Mouse (Mus musculus) macrophage (primary cell): Measurements from ENCODE around the gene Tsen34. TPM values are rescaled to one million over a fixed set of nuclear protein-coding genes. Genes with fewer than 3 reads are reported as not detected.
A peak's percentile ranks its signal among the peaks of the same experiment; 100 is the strongest.
"Not testable (repeated sequence)": the region's sequence is repeated elsewhere in the genome, so short reads cannot be mapped to it uniquely, and the experiment has no call there.

Experiments
- H3K27ac ChIP-seq: fragments of 350-480 bp; formaldehyde crosslinking; 2 replicates; pipeline ENCODE4 v1.9.0; 2021
- H3K36me3 ChIP-seq: fragments of 350-480 bp; formaldehyde crosslinking; 2 replicates; pipeline ENCODE4 v1.9.0; 2021; ENCODE audit errors: inconsistent target
- H3K4me3 ChIP-seq: fragments of 350-480 bp; formaldehyde crosslinking; 2 replicates; pipeline ENCODE4 v1.9.0; 2021; ENCODE audit errors: inconsistent target
- H3K79me2 ChIP-seq: fragments of 350-480 bp; formaldehyde crosslinking; 2 replicates; pipeline ENCODE4 v1.9.0; 2021; ENCODE audit errors: inconsistent target
- WGBS: methylation state at CpG from one replicate; pipeline ENCODE4 v1.1.7; 2026; ENCODE audit warnings: inconsistent platforms; ENCODE audit not compliant: missing documents; 5-methylcytosine and 5-hydroxymethylcytosine counted together
- polyA plus RNA-seq: library from polyadenylated mRNA; stranded (reverse); fragments of 250-400 nt; gene quantifications from 3 replicates; pipeline ENCODE4 v1.2.4, GENCODE M21; 2018; ENCODE audit warnings: inconsistent platforms

Tsen34 gene
- polyA plus RNA-seq, 1 experiment from 2014 or later, result 16.8 TPM

DNA sequence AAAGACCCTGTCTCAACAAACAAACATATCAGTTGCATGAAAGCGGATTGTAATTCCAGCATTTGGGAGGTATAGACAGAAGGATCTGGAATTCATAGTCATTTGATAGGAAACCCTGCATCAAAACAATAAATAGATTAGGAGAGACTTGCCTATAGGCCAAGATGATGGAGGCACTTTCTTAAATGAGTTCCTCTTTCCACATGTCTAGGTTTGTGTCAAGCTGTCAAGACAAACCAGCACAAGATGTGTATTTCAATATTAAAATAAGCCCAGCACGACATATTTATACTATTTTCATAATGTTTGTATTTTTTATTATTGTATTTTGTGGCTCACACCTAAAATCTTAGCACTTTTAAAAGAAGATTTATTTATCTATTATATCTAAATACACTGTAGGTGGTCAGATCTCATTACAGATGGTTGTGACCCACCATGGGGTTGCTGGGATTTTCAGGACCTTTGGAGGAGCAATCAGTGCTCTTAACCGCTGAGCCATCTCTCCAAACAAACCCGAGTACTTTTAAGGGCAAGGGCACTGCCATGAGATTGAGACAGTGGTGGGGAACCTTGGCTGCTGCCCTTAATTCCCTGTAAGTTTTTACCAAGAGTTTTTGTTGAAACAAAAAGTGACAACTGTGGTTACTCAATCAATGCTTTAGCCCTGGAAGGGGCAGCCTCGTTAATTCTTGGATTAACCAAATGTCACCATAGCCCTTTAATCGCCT lies 10.7 kb downstream of the Tsen34 start:
- 18% methylated on average over 6 of the region's 6 CpGs for WGBS
- peak overlapping the region; percentile 90 for H3K27ac ChIP-seq
- H3K79me2 ChIP-seq, result peaks cover 24% of the 10 kb centered on the region
- peaks cover 22% of the 10 kb centered on the region for H3K36me3 ChIP-seq
- H3K4me3 ChIP-seq, result peak overlapping the region; percentile 87; the same call in 1 of the 2 replicates

DNA sequence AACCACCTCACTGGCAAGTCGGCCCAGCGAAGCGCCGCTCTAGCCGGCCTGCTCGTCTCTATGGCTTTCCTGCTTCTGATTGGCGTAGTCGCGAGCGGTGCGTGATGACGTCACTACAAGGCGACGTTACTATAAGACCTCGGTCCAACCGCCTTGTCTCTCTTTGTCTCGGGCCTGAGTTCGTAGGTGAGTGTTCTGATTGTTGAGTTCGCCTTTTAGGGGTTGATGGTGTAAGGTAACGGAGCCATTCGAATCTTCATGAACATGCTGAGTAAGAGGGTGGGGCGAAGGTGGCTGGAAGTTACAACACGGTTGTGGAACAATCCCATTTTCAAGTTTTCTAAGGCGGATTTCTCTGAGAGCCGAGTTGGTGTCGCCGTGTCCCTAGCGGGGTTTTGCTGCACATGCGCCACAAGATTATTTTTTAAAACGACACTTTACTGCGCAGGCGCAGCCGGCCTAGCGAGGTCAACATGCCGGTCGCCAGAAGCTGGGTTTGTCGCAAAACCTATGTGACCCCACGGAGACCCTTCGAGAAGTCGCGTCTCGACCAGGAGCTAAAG lies 11.3 kb downstream of the Tsen34 start, which contains the start of gene Rps9:
Gene Rps9 (plus strand): TSS at position 115 of the 563 bp plus-strand sequence.
- H3K79me2 ChIP-seq, result peaks cover 24% of the 10 kb centered on the region
- peak within 1 kb of the TSS; percentile 90 for H3K27ac ChIP-seq
- peaks cover 16% of the 10 kb centered on the region for H3K36me3 ChIP-seq
- under 1% methylated on average over 42 of the region's 42 CpGs for WGBS
- H3K4me3 ChIP-seq, result peak within 1 kb of the TSS; percentile 87

DNA sequence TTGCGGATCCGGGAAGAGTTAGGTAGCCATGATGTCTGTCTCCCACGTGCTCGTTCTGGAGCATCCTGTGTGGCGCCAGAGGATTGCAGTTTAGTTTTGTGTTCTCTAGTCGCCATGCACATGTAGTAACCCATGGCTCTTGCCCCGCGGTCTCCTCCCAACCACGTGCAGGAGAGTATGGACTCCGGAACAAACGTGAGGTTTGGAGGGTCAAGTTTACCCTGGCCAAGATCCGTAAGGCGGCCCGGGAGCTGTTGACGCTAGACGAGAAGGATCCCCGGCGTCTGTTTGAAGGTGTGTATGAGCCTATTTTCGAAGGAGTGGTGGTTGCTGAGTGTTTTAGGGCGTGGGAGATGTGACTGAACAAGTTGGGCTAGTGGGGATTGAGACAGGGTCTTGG lies 11.8 kb downstream of the Tsen34 start:
- peaks cover 24% of the 10 kb centered on the region for H3K79me2 ChIP-seq
- peaks cover 10% of the 10 kb centered on the region for H3K36me3 ChIP-seq
- H3K4me3 ChIP-seq, result peak overlapping the region; percentile 87
- WGBS, result under 1% methylated on average over 20 of the region's 20 CpGs
- H3K27ac ChIP-seq, result peak overlapping the region; percentile 90

DNA sequence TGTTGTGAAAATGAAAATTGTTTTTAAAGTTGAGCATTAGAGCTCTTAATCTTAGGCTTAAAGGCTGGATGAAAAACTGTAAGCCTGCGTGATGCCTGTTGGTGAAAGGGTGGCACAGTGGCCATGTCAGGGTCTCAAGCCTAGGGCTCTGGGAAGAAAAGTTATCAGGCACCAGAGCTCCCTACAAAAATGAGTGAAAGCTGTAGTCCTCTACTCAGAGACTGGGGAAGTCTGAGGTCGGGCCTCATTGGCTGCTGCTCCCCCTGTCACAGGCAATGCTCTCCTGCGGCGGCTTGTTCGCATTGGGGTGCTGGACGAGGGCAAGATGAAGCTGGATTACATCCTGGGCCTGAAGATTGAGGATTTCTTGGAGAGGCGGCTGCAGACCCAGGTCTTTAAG lies 12.8 kb downstream of the Tsen34 start:
- Histone ChIP-seq H3K4me3 (peak overlapping the region; percentile 87), H3K27ac (peak overlapping the region; percentile 90), H3K79me2 (peaks cover 24% of the 10 kb centered on the region)
- WGBS, result 8% methylated on average over 2 of the region's 7 CpGs
- H3K36me3 ChIP-seq, result not testable (repeated sequence)

DNA sequence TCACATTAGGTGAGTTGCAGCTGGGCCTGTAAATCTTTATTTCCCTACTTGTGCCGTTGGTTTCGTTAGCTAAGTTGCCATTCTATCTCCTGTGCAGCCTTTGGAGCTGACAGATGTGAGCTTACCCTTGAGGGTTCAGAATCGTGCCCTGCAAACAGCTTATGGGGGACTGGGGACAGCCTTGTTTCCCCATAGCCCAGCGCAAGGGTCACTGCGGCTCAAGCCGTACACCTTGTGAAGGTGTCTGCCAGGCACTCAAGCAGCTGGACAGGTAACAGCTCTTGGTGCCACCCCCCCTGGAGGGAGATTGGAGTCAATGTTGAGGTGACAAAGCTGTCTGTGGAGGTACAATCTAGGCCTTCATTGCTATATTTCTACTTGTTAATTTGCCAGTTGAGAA lies 13.2 kb downstream of the Tsen34 start:
- WGBS, result 26% methylated on average over 6 of the region's 6 CpGs
- Histone ChIP-seq H3K27ac (peak overlapping the region; percentile 90), H3K4me3 (peak overlapping the region; percentile 87), H3K36me3 (no peaks in the 10 kb centered on the region), H3K79me2 (peaks cover 24% of the 10 kb centered on the region)

DNA sequence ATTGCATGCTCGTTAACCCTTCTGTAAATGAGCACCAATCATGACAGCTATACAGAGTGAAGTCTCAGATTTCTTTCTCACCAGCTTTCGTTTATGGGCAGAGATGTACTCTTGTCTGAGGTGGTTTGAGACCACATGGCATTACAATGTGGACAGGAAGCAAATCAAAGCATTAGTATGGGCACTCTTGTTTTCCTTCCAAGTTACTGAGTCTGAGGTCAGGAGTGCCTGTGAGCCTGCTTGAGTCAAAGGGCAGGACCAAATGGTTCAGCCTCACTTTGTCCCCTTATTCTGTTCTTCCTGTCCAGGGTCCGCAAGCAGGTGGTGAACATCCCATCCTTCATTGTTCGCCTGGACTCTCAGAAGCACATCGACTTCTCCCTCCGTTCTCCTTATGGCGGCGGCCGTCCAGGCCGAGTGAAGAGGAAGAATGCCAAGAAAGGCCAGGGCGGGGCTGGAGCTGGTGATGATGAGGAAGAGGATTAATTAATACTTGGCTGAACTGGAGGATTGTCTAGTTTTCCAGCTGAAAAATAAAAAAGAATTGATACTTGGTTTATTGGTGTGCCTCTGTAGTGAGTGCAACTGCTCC lies 13.8 kb downstream of the Tsen34 start:
- H3K27ac ChIP-seq, result peak overlapping the region; percentile 90
- H3K79me2 ChIP-seq, result peaks cover 24% of the 10 kb centered on the region
- no peaks in the 10 kb centered on the region for H3K36me3 ChIP-seq
- 28% methylated on average over 10 of the region's 11 CpGs for WGBS
- H3K4me3 ChIP-seq, result peak overlapping the region; percentile 87; the same call in 1 of the 2 replicates

DNA sequence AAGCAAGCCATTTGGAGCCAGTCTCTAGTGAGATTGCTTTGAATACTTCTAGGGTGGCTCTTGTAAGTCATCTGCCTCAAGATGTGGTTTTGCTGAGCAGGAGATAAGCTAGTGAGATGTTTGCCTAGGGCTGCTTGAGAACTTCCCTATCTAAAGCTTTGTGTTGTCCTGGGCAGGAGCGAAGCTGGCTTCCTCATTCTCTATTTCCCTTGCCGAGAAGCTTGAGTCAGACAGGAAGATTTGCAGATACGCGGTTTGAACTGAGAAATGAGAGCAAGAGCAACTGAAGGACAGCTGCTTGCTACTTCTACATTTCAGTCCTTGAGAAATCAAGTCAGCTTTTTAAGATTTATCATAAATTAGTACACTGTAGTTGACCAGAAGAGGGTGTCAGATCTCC lies 14.4 kb downstream of the Tsen34 start:
- peak overlapping the region; percentile 90 for H3K27ac ChIP-seq
- H3K36me3 ChIP-seq, result no peaks in the 10 kb centered on the region; the same call in 1 of the 2 replicates
- peaks cover 24% of the 10 kb centered on the region for H3K79me2 ChIP-seq
- H3K4me3 ChIP-seq, result no peak overlapping the region
- WGBS, result 0% methylated on average over 4 of the region's 4 CpGs

DNA sequence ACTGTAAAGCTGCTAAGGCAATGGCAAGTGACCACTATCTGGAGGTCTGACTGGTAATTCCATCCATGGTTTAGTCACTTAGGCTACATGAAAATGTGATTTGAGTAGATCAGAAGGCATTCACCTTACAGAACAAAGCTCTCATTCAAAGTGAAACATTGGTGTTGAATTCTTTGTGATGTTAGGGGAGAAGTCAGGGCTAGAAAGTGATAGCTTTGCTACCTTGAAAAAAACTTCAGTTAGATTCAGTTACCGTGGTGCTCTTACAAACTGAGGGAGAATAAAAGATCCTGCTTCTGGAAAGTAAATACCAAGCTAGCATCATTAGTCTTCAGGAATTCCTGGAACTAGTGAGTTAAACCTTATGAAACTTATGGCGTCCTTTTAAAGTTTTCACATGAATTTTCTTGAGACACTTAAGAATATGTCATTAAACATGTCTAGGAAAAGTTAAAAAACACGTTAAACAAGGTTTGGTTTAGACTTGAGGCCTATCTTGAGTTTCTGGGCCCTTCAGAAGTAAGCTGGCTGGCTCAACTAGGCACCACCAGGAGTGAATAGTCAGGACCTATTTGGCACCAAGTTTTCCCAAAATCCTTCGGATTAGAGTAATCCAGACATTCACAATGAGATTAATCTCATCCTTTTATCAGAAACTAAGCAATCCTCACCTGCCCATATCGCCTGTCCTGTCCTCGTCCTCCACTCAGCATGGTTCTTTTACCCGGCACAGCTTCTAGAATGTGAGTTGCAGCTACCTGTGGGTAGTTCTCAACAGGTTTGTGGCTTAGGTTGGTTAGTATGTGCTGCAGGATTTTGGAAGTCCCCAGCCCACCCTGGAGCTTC lies 15.1 kb downstream of the Tsen34 start:
- H3K27ac ChIP-seq, result peak overlapping the region; percentile 75
- peaks cover 24% of the 10 kb centered on the region for H3K79me2 ChIP-seq
- 80% methylated on average over 7 of the region's 7 CpGs for WGBS
- H3K36me3 ChIP-seq, result peaks cover 8% of the 10 kb centered on the region; the same call in 1 of the 2 replicates
- H3K4me3 ChIP-seq, result no peak overlapping the region

DNA sequence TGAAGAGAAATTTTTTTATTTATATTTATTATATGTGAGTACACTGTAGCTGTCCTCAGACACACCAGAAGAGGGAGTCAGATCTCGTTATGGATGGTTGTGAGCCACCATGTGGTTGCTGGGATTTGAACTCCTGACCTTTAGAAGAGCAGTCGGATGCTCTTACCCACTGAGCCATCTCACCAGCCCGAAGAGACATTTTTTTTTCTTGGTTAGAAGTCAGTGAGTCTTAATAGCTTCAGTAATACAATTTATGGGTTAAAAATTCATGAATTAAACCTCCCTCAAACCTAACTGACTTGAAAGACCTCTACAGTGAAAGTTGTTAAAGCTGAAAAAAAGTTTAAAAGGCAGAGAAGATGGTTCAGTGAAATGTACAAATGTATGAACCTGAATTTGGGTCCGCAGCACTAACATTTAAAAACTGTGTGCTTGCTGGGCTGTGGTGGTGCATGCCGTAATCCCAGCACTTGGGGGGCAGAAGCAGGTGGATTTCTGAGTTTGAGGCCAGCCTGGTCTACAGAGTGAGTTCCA lies 15.9 kb downstream of the Tsen34 start:
- 71% methylated on average over 5 of the region's 5 CpGs for WGBS
- peak overlapping the region; percentile 75 for H3K27ac ChIP-seq
- not testable (repeated sequence) for H3K4me3 ChIP-seq
- peaks cover 24% of the 10 kb centered on the region for H3K79me2 ChIP-seq
- H3K36me3 ChIP-seq, result peaks cover 12% of the 10 kb centered on the region; the same call in 1 of the 2 replicates

DNA sequence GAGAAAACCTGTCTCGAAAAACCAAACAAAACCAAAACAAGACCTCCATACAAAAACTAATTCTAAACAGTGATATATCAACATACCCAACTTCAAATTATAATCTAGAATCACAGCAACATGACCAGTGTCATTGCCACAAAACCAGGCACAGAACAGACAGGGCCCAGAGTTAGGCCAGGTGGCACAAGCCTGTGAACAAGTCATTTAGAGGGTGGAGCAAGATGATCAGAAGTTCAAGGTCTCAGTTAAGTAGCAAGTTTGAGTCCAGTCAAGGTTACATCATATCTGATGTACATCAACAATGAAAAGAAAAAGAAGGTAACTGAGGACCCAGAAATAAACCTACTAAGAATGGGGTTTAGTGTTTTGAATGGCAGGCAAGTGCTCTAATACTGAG lies 16.3 kb downstream of the Tsen34 start:
- WGBS, result 91% methylated on average over 1 of the region's 1 CpGs
- Histone ChIP-seq H3K27ac (peak overlapping the region; percentile 75), H3K79me2 (peaks cover 26% of the 10 kb centered on the region), H3K36me3 (peaks cover 17% of the 10 kb centered on the region; the same call in 1 of the 2 replicates), H3K4me3 (no peak overlapping the region)

DNA sequence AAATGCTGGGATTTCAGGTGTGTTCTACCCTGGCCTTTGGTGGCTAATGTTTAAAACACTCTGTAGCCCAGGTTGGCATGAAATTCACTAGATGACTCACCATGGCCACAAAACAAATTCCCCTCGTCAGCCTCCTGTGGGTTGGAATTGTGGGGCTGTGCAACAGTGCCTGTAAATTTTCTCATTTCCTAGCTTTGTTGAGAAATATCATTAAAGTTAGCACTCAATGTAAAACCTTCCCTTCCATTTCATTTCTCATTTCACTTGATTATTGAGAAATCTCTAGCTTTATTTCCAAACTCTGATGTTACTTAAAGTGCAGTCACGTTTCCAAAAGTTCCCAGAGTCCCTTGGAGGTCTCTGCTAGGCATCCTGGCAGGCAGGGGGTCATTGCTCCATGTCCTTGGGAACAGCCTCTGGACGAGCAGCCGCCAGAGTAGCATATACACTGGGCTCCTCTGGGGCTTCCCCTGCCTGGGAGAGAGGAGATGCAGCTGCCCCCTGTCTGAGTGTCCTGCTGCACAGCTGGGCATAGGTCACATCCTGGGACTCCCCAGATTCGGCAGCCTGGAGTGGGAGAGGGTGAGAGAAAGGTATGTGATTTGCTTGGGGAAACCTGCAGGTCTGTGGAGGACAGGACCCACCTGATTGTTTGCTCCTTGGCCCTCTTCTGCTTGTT lies 19.7 kb downstream of the Tsen34 start:
- H3K27ac ChIP-seq, result no peak overlapping the region
- peaks cover 41% of the 10 kb centered on the region; the same call in 1 of the 2 replicates for H3K36me3 ChIP-seq
- peaks cover 30% of the 10 kb centered on the region; the same call in 1 of the 2 replicates for H3K79me2 ChIP-seq
- 40% methylated on average over 4 of the region's 5 CpGs for WGBS
- no peak overlapping the region for H3K4me3 ChIP-seq

DNA sequence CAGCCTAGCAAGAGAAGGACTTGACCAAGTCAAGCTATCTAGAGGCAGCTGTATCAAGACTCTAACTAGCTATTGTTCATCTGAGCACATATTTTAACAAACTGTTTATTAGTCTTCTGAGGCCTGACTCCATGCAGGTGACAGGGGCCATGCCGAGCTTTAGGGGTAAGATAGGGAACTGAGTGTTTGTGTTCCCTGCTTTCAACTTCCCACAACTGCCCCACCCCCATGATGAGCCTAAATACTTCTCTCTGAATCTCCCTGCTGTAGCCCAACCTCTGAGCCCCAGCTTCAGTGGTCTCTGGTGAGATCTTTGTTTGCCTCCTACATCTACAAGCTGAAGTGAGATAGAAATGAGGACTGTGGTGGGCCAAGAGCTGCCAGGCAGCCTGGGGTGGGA lies 22.6 kb downstream of the Tsen34 start:
- Histone ChIP-seq H3K4me3 (no peak overlapping the region), H3K79me2 (peaks cover 49% of the 10 kb centered on the region), H3K36me3 (peaks cover 41% of the 10 kb centered on the region; the same call in 1 of the 2 replicates), H3K27ac (no peak overlapping the region)
- whole genome bisulfite sequencing, result 20% methylated on average over 1 of the region's 1 CpGs

DNA sequence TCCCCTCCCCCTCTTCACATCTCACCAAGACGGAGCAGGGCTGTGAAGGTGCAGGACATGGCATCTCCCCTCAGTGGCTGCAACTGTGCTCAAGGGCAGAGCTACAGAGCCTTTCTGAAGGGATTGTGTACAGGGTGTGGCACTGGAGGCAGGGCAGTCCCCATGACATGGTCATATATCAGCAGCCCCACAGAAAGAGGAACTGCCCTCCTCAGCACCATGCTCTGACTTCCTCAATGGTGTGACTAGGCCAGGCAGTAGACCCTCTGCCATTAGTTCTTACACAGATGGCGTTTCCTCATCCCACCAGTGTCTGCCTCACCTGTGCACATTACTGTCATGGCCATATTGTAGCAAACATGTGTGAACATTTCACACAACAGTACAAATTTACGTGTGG lies 27.6 kb downstream of the Tsen34 start, which contains the start of gene Pirb:
Gene Pirb (minus strand): TSS at position 124 of the 400 bp plus-strand sequence.
- Histone ChIP-seq H3K36me3 (peaks cover 11% of the 10 kb centered on the region; the same call in 1 of the 2 replicates), H3K79me2 (peaks cover 33% of the 10 kb centered on the region), H3K4me3 (peak within 1 kb of the TSS; percentile 34), H3K27ac (peak within 1 kb of the TSS; percentile 72)
- no CpG with 5 or more reads among the region's 3 CpGs for WGBS
